Mouse (Mus musculus): ENCODE results near the gene B230307C23Rik.

GRCm38 (mm10) chr16:97977722-97978121, 19.4 kb upstream of the B230307C23Rik start:
- TF ChIP-seq HCFC1 (IDR thresholded peaks at IDR 0.05; ENCODE audit: borderline replicate concordance, insufficient read depth, low read length), result no peak
- TF ChIP-seq ZC3H11A (IDR thresholded peaks at IDR 0.05; ENCODE audit: borderline replicate concordance, low read depth, low read length), result no peak
- TF ChIP-seq MAFK (IDR thresholded peaks at IDR 0.05; ENCODE audit: insufficient read depth, low read depth, low read length), result no peak
